Mouse (Mus musculus): ENCODE measurements around the gene Mkln1.

GRCm38 (mm10) chr6:31527897-31528296 is 129.4 kb downstream of the Mkln1 start:
- no peak for TF ChIP-seq POLR2A (IDR thresholded peaks at IDR 0.05; ENCODE audit: borderline replicate concordance, control insufficient read depth, low read depth, low read length)
- TF ChIP-seq CTCF (IDR thresholded peaks at IDR 0.05; ENCODE audit: control insufficient read depth, insufficient read depth, low read length): no peak

Data from bone marrow, adult 2 months (tissue).